ENCODE assay signal across 8 mouse cellular contexts in the genomic region with DNA sequence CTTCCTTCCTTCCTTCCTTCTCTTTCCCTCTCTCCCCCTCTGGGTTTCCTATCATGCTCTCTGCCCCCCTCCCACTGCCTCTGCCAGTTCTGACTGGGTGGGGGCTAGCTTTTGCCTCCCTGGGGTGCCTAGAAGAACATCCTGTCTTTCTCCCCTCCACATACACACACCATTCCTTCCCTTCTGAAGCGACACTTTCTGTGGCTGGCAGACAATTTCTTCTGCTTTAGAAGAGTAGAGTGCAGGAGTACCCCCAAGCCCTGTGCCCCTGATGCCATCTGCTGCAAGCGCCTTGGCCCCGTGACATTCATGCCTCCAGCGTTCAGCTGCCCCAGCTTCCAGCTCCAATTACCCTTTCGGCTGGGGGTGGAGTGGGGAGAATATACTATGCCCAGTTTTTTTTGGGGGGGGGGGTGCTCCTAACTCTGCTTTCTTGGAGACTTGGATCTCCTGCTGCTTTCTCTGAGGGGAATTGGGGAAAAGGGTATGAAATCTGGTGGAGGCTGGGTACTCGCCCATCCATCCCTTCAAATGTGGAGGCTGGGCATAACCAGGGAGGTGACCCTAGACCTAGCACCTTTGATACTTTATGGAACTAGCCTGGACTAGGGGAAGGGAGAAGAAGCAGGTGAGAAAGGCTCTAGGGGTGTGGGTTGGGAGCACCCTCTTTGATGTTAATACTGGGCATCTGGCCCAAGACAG. TPM values are rescaled to one million over a fixed set of nuclear protein-coding genes. Genes with fewer than 3 reads are reported as not detected.
DNase-seq lines count a peak whose midpoint lies in the region; ATAC-seq and TF ChIP-seq lines count a peak whose summit lies in the region.

No protein-coding gene starts in this region.

- intact Hi-C loops in left cerebral cortex, postnatal 14 days (cut with DNase I) = no loop called here

- TF ChIP-seq EP300 in MEL (IDR thresholded peaks at IDR 0.05; ENCODE audit: low read depth in 1 of 2, low read length in 2 of 2) = no peak

- WGBS in embryonic facial prominence, embryonic 10.5 days = 19% methylated on average over 6 of the region's 6 CpGs
- WGBS in hindbrain, embryonic 12.5 days = 13% methylated on average over 6 of the region's 6 CpGs
- 25% methylated on average over 6 of the region's 6 CpGs for WGBS in midbrain, embryonic 12.5 days

- H3K4me1 ChIP-seq in MEL (ENCODE audit: control insufficient read depth in 1 of 2, insufficient read depth in 2 of 2, low read length in 2 of 2) = peaks cover 42 to 55% of the 10 kb centered on the region in 2 experiments
- H3K4me1 ChIP-seq in embryonic facial prominence, embryonic 10.5 days = peaks cover 94% of the 10 kb centered on the region
- H3K4me1 ChIP-seq in hindbrain, embryonic 12.5 days = peaks cover 98% of the 10 kb centered on the region
- H3K4me1 ChIP-seq in midbrain, embryonic 12.5 days = peaks cover 99% of the 10 kb centered on the region

- H3K4me2 ChIP-seq in hindbrain, embryonic 12.5 days (replicated peaks) = peak overlapping the region; percentile 88
- peak overlapping the region; percentile 43 for H3K4me2 ChIP-seq in midbrain, embryonic 12.5 days (replicated peaks)

- H3K36me3 ChIP-seq in MEL (ENCODE audit: control insufficient read depth in 1 of 2, insufficient read depth in 2 of 2, low read length in 2 of 2) = peaks cover 0 to 39% of the 10 kb centered on the region in 2 experiments; a peak in 2 of 4 replicates
- H3K36me3 ChIP-seq in embryonic facial prominence, embryonic 10.5 days (replicated peaks) = peaks cover under 1% of the 10 kb centered on the region; the same call in 1 of the 2 replicates
- peaks cover 1% of the 10 kb centered on the region for H3K36me3 ChIP-seq in hindbrain, embryonic 12.5 days
- H3K36me3 ChIP-seq in midbrain, embryonic 12.5 days = no peaks in the 10 kb centered on the region

- TF ChIP-seq RAD21 in MEL (IDR thresholded peaks at IDR 0.05; ENCODE audit: low read depth, low read length) = no peak

- ATAC-seq in hindbrain, embryonic 12.5 days (ENCODE audit: low FRiP score) = no peak
- no peak for ATAC-seq in midbrain, embryonic 12.5 days (ENCODE audit: low FRiP score, low read depth)

- no peaks in the 10 kb centered on the region for H3K9me3 ChIP-seq in MEL (replicated peaks; ENCODE audit: insufficient read depth, low read length)
- no peaks in the 10 kb centered on the region for H3K9me3 ChIP-seq in embryonic facial prominence, embryonic 10.5 days
- H3K9me3 ChIP-seq in hindbrain, embryonic 12.5 days (replicated peaks) = no peaks in the 10 kb centered on the region
- no peaks in the 10 kb centered on the region for H3K9me3 ChIP-seq in midbrain, embryonic 12.5 days

- DNase-seq in kidney, postnatal 10 days = peak; percentile 39
- DNase-seq in kidney, postnatal 14 days = no peak
- peak; percentile 54 for DNase-seq in MEL (ENCODE audit: low read depth, low spot score)
- DNase-seq in embryonic facial prominence, embryonic 10.5 days (ENCODE audit: low spot score) = no peak
- no peak for DNase-seq in urinary bladder, postnatal 4 days (ENCODE audit: low spot score in 2 of 2)
- no peak for DNase-seq in left cerebral cortex, postnatal 14 days (ENCODE audit: low spot score in 2 of 2)

- peaks cover 6% of the 10 kb centered on the region for H3K79me2 ChIP-seq in MEL (ENCODE audit: control insufficient read depth, insufficient read depth, low read length, poor library complexity)

- no peaks in the 10 kb centered on the region for H3K27me3 ChIP-seq in MEL (ENCODE audit: control insufficient read depth in 1 of 2, insufficient read depth in 2 of 2, low read length in 2 of 2)
- peaks cover 5% of the 10 kb centered on the region; the same call in 1 of the 2 replicates for H3K27me3 ChIP-seq in embryonic facial prominence, embryonic 10.5 days (replicated peaks; ENCODE audit: low read depth, poor library complexity, severe bottlenecking)
- no peaks in the 10 kb centered on the region for H3K27me3 ChIP-seq in hindbrain, embryonic 12.5 days
- no peaks in the 10 kb centered on the region for H3K27me3 ChIP-seq in midbrain, embryonic 12.5 days

- H3K27ac ChIP-seq in MEL (ENCODE audit: control insufficient read depth, low read depth, low read length) = peak overlapping the region; percentile 72
- H3K27ac ChIP-seq in embryonic facial prominence, embryonic 10.5 days (replicated peaks) = peak overlapping the region; percentile 79
- peak overlapping the region; percentile 97 for H3K27ac ChIP-seq in hindbrain, embryonic 12.5 days
- H3K27ac ChIP-seq in midbrain, embryonic 12.5 days (replicated peaks) = peak overlapping the region; percentile 94

- no peak for TF ChIP-seq CTCF in MEL (IDR thresholded peaks at IDR 0.05 in 2 of 3, conservative IDR thresholded peaks at IDR 0.05 in 1 of 3; ENCODE audit: control insufficient read depth in 1 of 3, insufficient read depth in 1 of 3, low read depth in 2 of 3, low read length in 3 of 3, poor library complexity in 1 of 3, severe bottlenecking in 1 of 3)

- peak overlapping the region; percentile 11 to 41; a peak in 3 of 4 replicates for H3K4me3 ChIP-seq in MEL (ENCODE audit: control insufficient read depth in 1 of 2, insufficient read depth in 1 of 2, low read depth in 2 of 2, low read length in 2 of 2)
- peak overlapping the region; percentile 52 for H3K4me3 ChIP-seq in embryonic facial prominence, embryonic 10.5 days
- peak overlapping the region; percentile 18 for H3K4me3 ChIP-seq in hindbrain, embryonic 12.5 days
- H3K4me3 ChIP-seq in midbrain, embryonic 12.5 days = peak overlapping the region; percentile 18

- TF ChIP-seq POLR2A in MEL (IDR thresholded peaks at IDR 0.05; ENCODE audit: control insufficient read depth in 1 of 2, insufficient read depth in 1 of 2, low read depth in 1 of 2, low read length in 2 of 2, poor library complexity in 1 of 2) = no peak

- H3K9ac ChIP-seq in MEL (ENCODE audit: control insufficient read depth, low read depth, low read length, poor library complexity, severe bottlenecking) = peak overlapping the region; percentile 52
- peak overlapping the region; percentile 61 for H3K9ac ChIP-seq in hindbrain, embryonic 12.5 days
- H3K9ac ChIP-seq in midbrain, embryonic 12.5 days (replicated peaks) = peak overlapping the region; percentile 56

TF ChIP-seq in MEL, 35 proteins besides CTCF, POLR2A, EP300 and RAD21:
- TF ChIP-seq TCF12 (IDR thresholded peaks at IDR 0.05; ENCODE audit: low read depth, low read length) (no peak), USF1 (IDR thresholded peaks at IDR 0.05; ENCODE audit: low read depth, low read length) (peak; percentile 34; the same call in 1 of the 2 replicates), JUND (IDR thresholded peaks at IDR 0.05; ENCODE audit: low read depth, low read length) (no peak), MAZ (IDR thresholded peaks at IDR 0.05; ENCODE audit: low read depth, low read length) (no peak)

RNA-seq across cellular contexts. Expression of gene Thra, which starts 7.5 kb away (rescaled TPM):
- total RNA-seq in MEL (2012; rRNA removed) = 22.0 and 29.6 TPM in 2 replicates
- polyA plus RNA-seq in MEL (2012; ENCODE audit: insufficient read depth in 1 of 2, insufficient read length in 2 of 2, low read depth in 1 of 2, low replicate concordance in 2 of 2, missing spikeins in 1 of 2) = 10 to 100 TPM in 1 of 2 experiments, not detected in 1; 50.9 TPM
- 8.8 and 9.1 TPM in 2 replicates for polyA plus RNA-seq in embryonic facial prominence, embryonic 10.5 days (2016; fragmentation: Nextera tagmentation; extraction: Ambion mirVana)
- 67.2 and 68.4 TPM in 2 replicates for polyA plus RNA-seq in hindbrain, embryonic 12.5 days (2016; fragmentation: Nextera tagmentation; extraction: Ambion mirVana)
- polyA plus RNA-seq in midbrain, embryonic 12.5 days (2016; fragmentation: Nextera tagmentation; extraction: Ambion mirVana) = 45.3 and 47.6 TPM in 2 replicates
- total RNA-seq in left cerebral cortex, postnatal 14 days (2021) = 1,000 to 10,000 TPM in 1 of 2 experiments, 100 to 1,000 TPM in 1; 962 to 1,004 TPM

RNA-seq across cellular contexts. Expression of gene Med24, which starts 18.7 kb away (rescaled TPM):
- 37.5 and 41.4 TPM in 2 replicates for total RNA-seq in MEL (2012; rRNA removed)
- 10 to 100 TPM in 1 of 2 experiments, not detected in 1; 89.8 TPM for polyA plus RNA-seq in MEL (2012; ENCODE audit: insufficient read depth in 1 of 2, insufficient read length in 2 of 2, low read depth in 1 of 2, low replicate concordance in 2 of 2, missing spikeins in 1 of 2)
- 73.9 and 78.1 TPM in 2 replicates for polyA plus RNA-seq in embryonic facial prominence, embryonic 10.5 days (2016; fragmentation: Nextera tagmentation; extraction: Ambion mirVana)
- 85.0 and 86.9 TPM in 2 replicates for polyA plus RNA-seq in hindbrain, embryonic 12.5 days (2016; fragmentation: Nextera tagmentation; extraction: Ambion mirVana)
- 96.5 and 97.7 TPM in 2 replicates for polyA plus RNA-seq in midbrain, embryonic 12.5 days (2016; fragmentation: Nextera tagmentation; extraction: Ambion mirVana)
- total RNA-seq in left cerebral cortex, postnatal 14 days (2021) = 100 to 1,000 TPM in 1 of 2 experiments, 10 to 100 TPM in 1; 96.3 to 114 TPM

RNA-seq across cellular contexts. Expression of gene Nr1d1, which starts 27.2 kb away (rescaled TPM):
- 1.9 and 2.0 TPM in 2 replicates for total RNA-seq in MEL (2012; rRNA removed)
- 1 to 10 TPM in 1 of 2 experiments, not detected in 1; 5.6 TPM for polyA plus RNA-seq in MEL (2012; ENCODE audit: insufficient read depth in 1 of 2, insufficient read length in 2 of 2, low read depth in 1 of 2, low replicate concordance in 2 of 2, missing spikeins in 1 of 2)
- 1.1 and 1.8 TPM in 2 replicates for polyA plus RNA-seq in embryonic facial prominence, embryonic 10.5 days (2016; fragmentation: Nextera tagmentation; extraction: Ambion mirVana)
- polyA plus RNA-seq in hindbrain, embryonic 12.5 days (2016; fragmentation: Nextera tagmentation; extraction: Ambion mirVana) = 1.2 and 1.3 TPM in 2 replicates
- 1.2 and 1.5 TPM in 2 replicates for polyA plus RNA-seq in midbrain, embryonic 12.5 days (2016; fragmentation: Nextera tagmentation; extraction: Ambion mirVana)
- 10 to 100 TPM; 82.0 to 85.4 TPM for total RNA-seq in left cerebral cortex, postnatal 14 days (2021)

RNA-seq across cellular contexts. Expression of gene Csf3, which starts 46.9 kb away (rescaled TPM):
- total RNA-seq in MEL (2012; rRNA removed) = not detected in 2 replicates
- polyA plus RNA-seq in MEL (2012; ENCODE audit: insufficient read depth in 1 of 2, insufficient read length in 2 of 2, low read depth in 1 of 2, low replicate concordance in 2 of 2, missing spikeins in 1 of 2) = under 1 TPM in 1 of 2 experiments, not detected in 1; 0.18 TPM
- not detected in 2 replicates for polyA plus RNA-seq in embryonic facial prominence, embryonic 10.5 days (2016; fragmentation: Nextera tagmentation; extraction: Ambion mirVana)
- polyA plus RNA-seq in hindbrain, embryonic 12.5 days (2016; fragmentation: Nextera tagmentation; extraction: Ambion mirVana) = not detected in 2 replicates
- not detected in 2 replicates for polyA plus RNA-seq in midbrain, embryonic 12.5 days (2016; fragmentation: Nextera tagmentation; extraction: Ambion mirVana)
- total RNA-seq in left cerebral cortex, postnatal 14 days (2021) = not detected

RNA-seq across cellular contexts. Expression of gene Msl1, which starts 47.4 kb away (rescaled TPM):
- 35.0 and 37.1 TPM in 2 replicates for total RNA-seq in MEL (2012; rRNA removed)
- 10 to 100 TPM in 1 of 2 experiments, not detected in 1; 49.4 TPM for polyA plus RNA-seq in MEL (2012; ENCODE audit: insufficient read depth in 1 of 2, insufficient read length in 2 of 2, low read depth in 1 of 2, low replicate concordance in 2 of 2, missing spikeins in 1 of 2)
- polyA plus RNA-seq in embryonic facial prominence, embryonic 10.5 days (2016; fragmentation: Nextera tagmentation; extraction: Ambion mirVana) = 23.4 and 23.5 TPM in 2 replicates
- 38.8 and 40.4 TPM in 2 replicates for polyA plus RNA-seq in hindbrain, embryonic 12.5 days (2016; fragmentation: Nextera tagmentation; extraction: Ambion mirVana)
- 38.6 and 42.4 TPM in 2 replicates for polyA plus RNA-seq in midbrain, embryonic 12.5 days (2016; fragmentation: Nextera tagmentation; extraction: Ambion mirVana)
- total RNA-seq in left cerebral cortex, postnatal 14 days (2021) = 100 to 1,000 TPM; 168 to 170 TPM

Comparison
In these comparisons a context has a peak if more than half of its experiments do, and no peak if none do; other contexts are left out.
1. DNase-seq: peak in kidney, postnatal 10 days (single experiment) and MEL (single experiment); none in kidney, postnatal 14 days (single experiment), embryonic facial prominence, embryonic 10.5 days (single experiment), urinary bladder, postnatal 4 days (0 of 2) and left cerebral cortex, postnatal 14 days (0 of 2).
2. Peak in every context shown above with its lines, with median percentiles within 50 percentile points of each other: H3K27ac ChIP-seq, H3K4me3 ChIP-seq and H3K9ac ChIP-seq.